Mouse (Mus musculus) hindbrain, embryonic 15.5 days (tissue): ENCODE results near the gene Ttc25. TPM values are rescaled to one million over a fixed set of nuclear protein-coding genes. Genes with fewer than 3 reads are reported as not detected.
"Not testable (repeated sequence)": the region's sequence is repeated elsewhere in the genome, so short reads cannot be mapped to it uniquely, and the experiment has no call there.

Experiments used
- ATAC-seq: fragments of 200-750 bp; cut with Nextera tagmentation; 2 replicates; pipeline ENCODE4 v1.8.0; 2017; ENCODE audit warnings: low read depth, moderate number of reproducible peaks, moderate TSS enrichment; ENCODE audit not compliant: low FRiP score
- H3K27ac ChIP-seq: fragments of 300-500 bp; sonication (generic); replicated peaks from 2 replicates; pipeline ENCODE4 v1.5.1; 2015; ENCODE audit warnings: mild to moderate bottlenecking, inconsistent platforms
- H3K27me3 ChIP-seq: fragments of 300-500 bp; sonication (generic); 2 replicates; pipeline ENCODE4 v1.6.1; 2015; ENCODE audit warnings: control low read depth, inconsistent platforms
- H3K36me3 ChIP-seq: fragments of 300-500 bp; sonication (generic); 2 replicates; pipeline ENCODE4 v1.6.1; 2015; ENCODE audit warnings: control low read depth, inconsistent platforms
- H3K4me1 ChIP-seq: fragments of 300-500 bp; sonication (generic); replicated peaks from 2 replicates; pipeline ENCODE4 v1.6.1; 2015; ENCODE audit warnings: control low read depth, inconsistent platforms
- H3K4me2 ChIP-seq: fragments of 300-500 bp; sonication (generic); 2 replicates; pipeline ENCODE4 v1.6.1; 2015; ENCODE audit warnings: moderate library complexity, mild to moderate bottlenecking, inconsistent platforms
- H3K4me3 ChIP-seq: fragments of 300-500 bp; sonication (generic); 2 replicates; pipeline ENCODE4 v1.5.1; 2015; ENCODE audit warnings: mild to moderate bottlenecking, inconsistent platforms
- H3K9ac ChIP-seq: fragments of 300-500 bp; sonication (generic); 2 replicates; pipeline ENCODE4 v1.6.1; 2015; ENCODE audit warnings: inconsistent platforms
- H3K9me3 ChIP-seq: fragments of 300-500 bp; sonication (generic); 2 replicates; pipeline ENCODE4 v1.6.1; 2016; ENCODE audit warnings: control low read depth, inconsistent platforms
- WGBS: fragments of 180-500 bp; shearing (Covaris S2); methylation state at CpG from one replicate; pipeline ENCODE4 v1.1.7; 2015; 5-methylcytosine and 5-hydroxymethylcytosine counted together
- polyA plus RNA-seq: library from polyadenylated mRNA; unstranded; fragments of >200 nt; fragmentation: Nextera tagmentation; extraction: Ambion mirVana; gene quantifications from 2 replicates; pipeline ENCODE4 v1.2.1, GENCODE M21; 2015

Gene Ttc25
- polyA plus RNA-seq, 1 experiment from 2014 or later: 2.6 TPM

DNA sequence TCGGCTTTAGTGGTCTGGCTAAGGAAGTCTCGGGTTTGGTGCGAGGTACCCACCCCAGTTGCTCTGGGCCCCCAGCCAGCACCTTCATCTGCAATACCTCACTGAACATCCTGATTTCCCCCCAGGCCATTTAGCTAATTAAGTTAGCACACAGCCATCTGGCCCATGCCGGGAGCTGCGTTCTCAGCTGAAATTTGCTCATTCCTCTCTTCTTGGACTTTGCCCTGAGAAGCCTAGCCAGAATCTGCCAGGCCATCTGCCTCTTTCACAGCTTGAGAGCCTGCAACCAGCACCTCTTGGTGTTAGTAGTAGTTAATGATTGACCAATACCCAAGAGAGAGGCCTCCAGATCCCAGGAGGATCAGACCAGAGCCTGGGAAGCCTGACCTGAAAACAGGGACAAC is 27.2 kb upstream of the Ttc25 start:
- H3K36me3 ChIP-seq: peaks cover 77% of the 10 kb centered on the region
- no peaks in the 10 kb centered on the region for H3K27me3 ChIP-seq
- 39% methylated on average over 5 of the region's 5 CpGs for WGBS
- H3K9me3 ChIP-seq: no peaks in the 10 kb centered on the region
- no peak overlapping the region for H3K4me3 ChIP-seq
- H3K9ac ChIP-seq: no peak overlapping the region
- ATAC-seq: 0 out of 2 replicates have a peak, but pooled peaks have one; percentile 13
- H3K27ac ChIP-seq: peak overlapping the region; percentile 60; the same call in 1 of the 2 replicates
- peaks cover 21% of the 10 kb centered on the region for H3K4me1 ChIP-seq
- H3K4me2 ChIP-seq: no peak overlapping the region

DNA sequence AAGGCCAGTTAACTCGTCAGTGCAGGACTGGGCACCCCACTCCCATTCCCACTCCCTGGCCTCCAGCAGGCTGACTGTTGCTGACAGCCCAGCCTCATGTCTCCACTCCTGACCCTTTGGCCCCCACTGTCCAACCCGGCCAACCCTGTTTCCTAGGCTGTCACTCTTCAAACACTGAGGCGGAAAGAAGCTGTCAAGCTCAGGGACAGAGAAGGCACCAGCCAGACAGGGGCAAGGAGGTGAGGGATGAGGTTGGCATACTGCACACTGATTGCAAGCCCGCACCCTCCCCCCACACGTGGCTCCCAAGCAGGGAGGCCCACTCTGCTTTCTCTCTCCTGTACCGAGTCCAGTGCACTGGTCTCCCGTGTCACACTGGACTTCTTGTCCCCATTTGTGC is 26.2 kb upstream of the Ttc25 start:
- Histone ChIP-seq H3K4me1 (peaks cover 26% of the 10 kb centered on the region), H3K27me3 (no peaks in the 10 kb centered on the region), H3K4me3 (no peak overlapping the region), H3K36me3 (peaks cover 69% of the 10 kb centered on the region), H3K27ac (no peak overlapping the region), H3K9me3 (no peaks in the 10 kb centered on the region), H3K9ac (no peak overlapping the region), H3K4me2 (no peak overlapping the region)
- no peak for ATAC-seq
- WGBS: 69% methylated on average over 7 of the region's 7 CpGs

DNA sequence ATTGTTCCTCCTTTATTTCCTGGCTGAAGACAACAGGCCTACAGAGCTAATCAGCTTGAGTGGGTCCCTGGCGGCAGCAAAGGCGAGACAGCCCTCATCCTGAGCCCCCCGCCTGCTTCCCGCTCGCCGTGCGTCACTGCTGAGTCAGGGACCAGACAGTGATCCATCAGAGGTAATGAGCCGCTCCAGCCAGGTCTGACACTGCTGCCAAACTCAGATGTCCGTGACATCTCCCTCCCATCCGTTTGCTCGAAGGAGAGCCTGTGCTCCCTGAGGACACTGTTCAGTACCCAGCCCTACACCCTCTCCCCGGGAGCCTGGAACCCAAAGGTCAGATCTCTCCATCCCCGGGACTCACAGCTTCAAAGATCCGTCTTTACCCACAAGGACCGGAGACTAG is 24.6 kb upstream of the Ttc25 start:
- Histone ChIP-seq H3K9ac (no peak overlapping the region), H3K36me3 (peaks cover 54% of the 10 kb centered on the region), H3K27me3 (no peaks in the 10 kb centered on the region), H3K4me3 (no peak overlapping the region), H3K4me2 (no peak overlapping the region), H3K9me3 (no peaks in the 10 kb centered on the region), H3K27ac (no peak overlapping the region; the same call in 1 of the 2 replicates), H3K4me1 (peaks cover 42% of the 10 kb centered on the region)
- WGBS: 50% methylated on average over 15 of the region's 15 CpGs
- no peak for ATAC-seq

DNA sequence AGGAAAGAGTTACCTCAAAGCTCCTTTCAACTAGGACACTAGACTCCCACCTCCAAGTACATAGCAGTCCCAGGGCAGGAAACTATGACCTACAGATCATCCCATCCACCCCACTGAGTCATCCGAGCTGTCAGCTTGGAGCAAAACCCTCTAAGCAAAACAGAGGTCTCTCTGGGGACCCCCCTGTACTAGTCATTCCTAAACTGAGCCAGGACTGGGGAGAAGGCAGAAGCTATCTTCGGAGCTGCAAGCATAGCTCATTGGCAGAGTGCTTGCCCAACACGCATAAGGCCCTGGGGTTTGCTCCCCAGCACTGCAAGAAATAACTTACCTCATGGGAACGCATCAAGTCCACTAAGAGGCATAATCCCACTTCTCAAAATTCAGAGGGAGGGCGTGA is 21.0 kb upstream of the Ttc25 start:
- no peaks in the 10 kb centered on the region for H3K27me3 ChIP-seq
- H3K4me2 ChIP-seq: peak overlapping the region; percentile 71
- no peak overlapping the region for H3K27ac ChIP-seq
- peaks cover 46% of the 10 kb centered on the region for H3K4me1 ChIP-seq
- H3K9ac ChIP-seq: no peak overlapping the region
- peaks cover 33% of the 10 kb centered on the region for H3K36me3 ChIP-seq
- no peaks in the 10 kb centered on the region for H3K9me3 ChIP-seq
- no peak overlapping the region for H3K4me3 ChIP-seq
- 81% methylated on average over 5 of the region's 5 CpGs for WGBS
- no peak for ATAC-seq

DNA sequence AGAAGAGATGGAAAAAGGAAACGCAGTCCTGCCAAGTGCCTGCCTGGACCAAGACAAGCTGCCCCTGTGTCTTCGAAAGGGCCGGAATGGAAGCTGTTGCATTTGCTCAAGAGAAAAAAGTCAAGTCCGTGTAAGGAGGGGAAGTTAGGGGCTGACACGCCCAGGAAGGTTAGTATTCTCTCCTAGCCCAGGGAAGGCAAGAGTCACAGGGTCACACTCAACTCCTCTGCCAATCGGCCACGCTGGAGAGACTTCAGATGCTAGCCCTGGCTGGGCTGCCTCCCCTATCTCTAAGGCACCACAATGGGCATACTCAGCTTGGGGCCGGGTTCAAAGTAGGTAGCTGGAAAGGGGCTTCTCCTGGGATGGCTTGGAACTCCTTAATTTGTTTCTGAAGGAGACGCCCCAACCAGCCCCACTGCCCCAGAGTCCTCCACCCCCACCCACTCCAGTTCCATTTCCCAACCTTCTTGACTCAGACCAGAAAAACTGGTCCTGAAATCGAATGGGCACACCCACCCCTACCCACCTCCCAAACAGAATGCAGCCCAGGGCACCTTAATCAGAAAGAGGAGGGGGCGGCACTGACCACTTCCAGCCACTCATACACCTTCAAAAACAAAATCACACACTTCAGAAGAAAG is 20.3 kb upstream of the Ttc25 start:
- peaks cover 46% of the 10 kb centered on the region for H3K4me1 ChIP-seq
- H3K9me3 ChIP-seq: no peaks in the 10 kb centered on the region
- peaks cover 27% of the 10 kb centered on the region for H3K36me3 ChIP-seq
- no peak overlapping the region for H3K27ac ChIP-seq
- 37% methylated on average over 11 of the region's 11 CpGs for WGBS
- H3K27me3 ChIP-seq: no peaks in the 10 kb centered on the region
- no peak for ATAC-seq
- peak overlapping the region; percentile 72; the same call in 1 of the 2 replicates for H3K9ac ChIP-seq
- H3K4me3 ChIP-seq: peak overlapping the region; percentile 58
- H3K4me2 ChIP-seq: peak overlapping the region; percentile 71

DNA sequence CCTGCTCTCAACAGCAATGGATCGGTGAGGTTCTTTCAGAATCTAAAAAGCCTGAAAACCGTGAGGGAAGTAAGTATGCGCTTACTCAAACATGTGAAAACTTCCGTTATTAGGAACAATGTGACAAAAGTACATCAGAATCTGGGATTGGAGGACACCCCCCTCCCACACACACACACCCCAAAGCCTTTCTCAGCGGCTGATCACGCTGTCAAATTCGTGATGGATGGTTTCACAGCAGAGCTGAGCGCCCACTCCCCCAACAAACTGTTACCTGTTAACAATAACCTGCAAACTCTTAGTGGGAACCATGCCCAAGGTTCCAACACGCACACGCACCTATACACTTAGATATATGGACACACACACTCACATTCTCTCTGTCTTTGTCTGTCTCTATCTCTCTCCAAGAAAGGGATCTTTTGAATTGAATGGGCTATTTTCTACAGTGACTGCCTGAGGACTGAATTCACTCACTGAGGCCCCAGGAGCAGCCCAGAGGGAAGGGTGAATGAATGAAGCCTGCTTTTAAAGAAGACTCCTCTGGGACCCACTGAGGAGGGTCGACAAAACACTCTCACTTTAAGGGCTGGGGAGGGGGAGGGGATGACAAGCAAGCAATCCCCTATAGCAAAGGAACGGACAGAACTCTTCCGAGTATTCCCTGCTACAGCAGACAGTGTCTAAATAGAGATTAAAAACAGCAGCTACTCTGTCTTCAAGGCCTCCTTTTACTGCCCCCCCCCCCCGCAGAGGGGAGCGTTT is 19.2 kb upstream of the Ttc25 start:
- Histone ChIP-seq H3K36me3 (peaks cover 21% of the 10 kb centered on the region), H3K9ac (peak overlapping the region; percentile 72), H3K4me2 (peak overlapping the region; percentile 71), H3K4me3 (peak overlapping the region; percentile 58), H3K27ac (peak overlapping the region; percentile 87; the same call in 1 of the 2 replicates), H3K27me3 (no peaks in the 10 kb centered on the region), H3K9me3 (no peaks in the 10 kb centered on the region), H3K4me1 (peaks cover 39% of the 10 kb centered on the region)
- no peak for ATAC-seq
- WGBS: 6% methylated on average over 15 of the region's 15 CpGs

DNA sequence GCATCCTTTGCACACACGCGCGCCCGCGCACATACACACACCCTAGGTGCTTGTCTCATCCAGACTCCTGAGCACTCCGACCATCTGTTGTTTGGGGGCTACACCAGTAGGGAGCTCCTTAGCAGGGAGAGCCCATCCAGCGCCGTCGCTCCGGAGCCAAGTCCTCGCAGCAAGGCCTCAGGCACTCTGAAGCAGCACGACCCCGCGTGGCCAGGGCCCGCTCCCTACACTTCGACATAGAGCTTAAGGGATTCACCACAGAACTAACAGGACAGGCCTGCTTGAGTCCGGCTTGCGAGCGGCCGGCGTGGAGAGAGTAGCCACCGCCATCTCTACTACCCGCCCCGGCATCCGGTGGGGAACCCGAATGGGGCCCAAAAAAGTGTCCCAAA is 18.3 kb upstream of the Ttc25 start:
- Histone ChIP-seq H3K27me3 (no peaks in the 10 kb centered on the region), H3K27ac (peak overlapping the region; percentile 87), H3K9me3 (no peaks in the 10 kb centered on the region), H3K4me3 (peak overlapping the region; percentile 58), H3K4me2 (peak overlapping the region; percentile 71), H3K36me3 (peaks cover 14% of the 10 kb centered on the region), H3K9ac (peak overlapping the region; percentile 72), H3K4me1 (peaks cover 39% of the 10 kb centered on the region)
- under 1% methylated on average over 26 of the region's 26 CpGs for WGBS
- ATAC-seq: 0 out of 2 replicates have a peak, but pooled peaks have one; percentile 10

DNA sequence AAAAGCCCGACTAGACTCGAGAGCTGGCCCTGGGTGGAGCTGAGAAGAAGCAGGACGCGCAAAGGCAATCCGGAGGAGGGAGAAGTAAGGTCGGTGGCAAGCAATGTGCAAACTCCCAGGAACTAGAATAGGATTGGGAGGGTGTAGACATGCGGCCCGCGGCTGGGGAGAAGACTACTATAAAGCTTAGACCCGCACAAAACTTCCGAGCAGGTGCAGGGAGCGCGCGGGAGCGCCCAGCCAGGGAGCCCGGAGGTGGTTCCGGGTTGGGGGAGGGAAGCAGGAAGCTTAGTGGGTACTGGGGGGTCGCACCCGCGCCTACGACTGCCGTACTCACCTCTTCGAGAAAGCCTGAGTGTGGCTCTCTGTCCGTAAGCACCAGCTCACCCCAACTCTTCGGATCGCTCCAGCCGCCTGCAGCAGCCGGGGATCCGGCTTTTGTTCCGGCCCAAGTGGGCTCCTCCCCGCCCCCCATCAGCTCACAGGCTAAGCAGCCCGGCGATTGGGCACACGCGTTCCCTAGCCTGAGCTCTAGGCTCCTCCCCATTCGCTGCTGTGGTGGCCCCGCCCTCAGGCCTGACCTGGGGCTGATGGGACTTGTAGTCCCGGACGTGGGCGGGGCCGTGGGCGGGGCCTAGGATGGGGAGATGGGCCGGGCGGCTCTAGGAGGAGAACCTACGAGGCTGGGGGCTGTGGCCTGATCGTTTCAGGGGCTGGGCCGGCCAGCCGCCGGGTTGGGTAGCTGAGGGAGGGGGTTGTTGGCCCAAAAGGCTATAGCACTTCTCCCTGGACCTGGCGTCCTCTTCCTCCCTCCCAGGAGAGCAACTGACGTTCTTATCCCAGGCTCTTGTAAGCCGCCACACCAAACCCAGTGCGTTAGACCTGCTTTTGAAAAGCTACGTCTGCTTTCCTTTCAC is 17.7 kb upstream of the Ttc25 start, which contains the start of gene Acly:
TSS of gene Acly (minus strand) at position 543 of the 917 bp plus-strand sequence.
- H3K9ac ChIP-seq: peak within 1 kb of the TSS; percentile 72
- peak within 1 kb of the TSS; percentile 71 for H3K4me2 ChIP-seq
- H3K27ac ChIP-seq: peak within 1 kb of the TSS; percentile 88
- H3K27me3 ChIP-seq: no peaks in the 10 kb centered on the region
- peak within 1 kb of the TSS; percentile 58 for H3K4me3 ChIP-seq
- under 1% methylated on average over 53 of the region's 54 CpGs for WGBS
- ATAC-seq: peak; percentile 99
- H3K4me1 ChIP-seq: peaks cover 39% of the 10 kb centered on the region
- H3K36me3 ChIP-seq: peaks cover 7% of the 10 kb centered on the region
- H3K9me3 ChIP-seq: no peaks in the 10 kb centered on the region

DNA sequence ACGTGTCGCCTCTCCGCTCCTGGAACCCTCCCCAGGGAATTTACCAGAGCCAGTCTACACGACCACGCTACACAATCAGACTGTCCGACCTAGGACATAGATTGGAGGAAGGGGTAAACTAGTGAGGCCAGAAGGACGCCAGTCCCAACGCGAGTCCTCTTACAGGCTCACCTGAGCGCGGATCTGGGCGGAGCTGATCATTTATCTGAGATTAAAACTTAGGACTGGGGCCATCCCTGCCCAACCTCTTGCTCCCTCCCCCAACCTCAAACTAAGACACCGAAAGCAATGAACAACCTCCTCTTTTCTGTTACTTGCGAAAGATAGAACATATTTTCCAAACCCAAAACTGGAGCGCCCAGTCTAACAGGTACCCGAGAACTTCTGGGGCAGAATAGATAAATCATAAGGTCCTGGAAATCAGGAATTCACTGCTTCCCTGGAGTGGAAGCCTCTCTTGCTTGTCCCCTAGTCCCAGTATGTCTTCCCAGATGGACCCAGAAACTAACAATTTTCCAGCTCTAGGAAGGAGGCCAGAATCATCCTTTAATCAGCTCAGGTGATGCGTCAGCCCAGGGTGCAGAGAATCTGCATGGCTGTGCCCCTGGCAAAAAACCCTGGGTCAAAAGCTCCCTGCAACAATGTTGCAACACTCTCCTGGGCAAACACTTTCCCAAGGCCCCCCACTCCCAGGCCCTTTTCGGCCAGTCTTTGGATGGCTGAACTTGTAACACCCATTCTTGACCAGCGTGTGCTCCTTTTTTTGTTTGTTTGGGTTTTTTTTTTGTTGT is 16.8 kb upstream of the Ttc25 start:
- no peaks in the 10 kb centered on the region for H3K9me3 ChIP-seq
- H3K4me3 ChIP-seq: peak overlapping the region; percentile 58
- no peak for ATAC-seq
- peak overlapping the region; percentile 71 for H3K4me2 ChIP-seq
- H3K9ac ChIP-seq: peak overlapping the region; percentile 54
- no peaks in the 10 kb centered on the region for H3K27me3 ChIP-seq
- H3K4me1 ChIP-seq: peaks cover 39% of the 10 kb centered on the region
- 24% methylated on average over 19 of the region's 19 CpGs for WGBS
- no peaks in the 10 kb centered on the region for H3K36me3 ChIP-seq
- H3K27ac ChIP-seq: peak overlapping the region; percentile 88

DNA sequence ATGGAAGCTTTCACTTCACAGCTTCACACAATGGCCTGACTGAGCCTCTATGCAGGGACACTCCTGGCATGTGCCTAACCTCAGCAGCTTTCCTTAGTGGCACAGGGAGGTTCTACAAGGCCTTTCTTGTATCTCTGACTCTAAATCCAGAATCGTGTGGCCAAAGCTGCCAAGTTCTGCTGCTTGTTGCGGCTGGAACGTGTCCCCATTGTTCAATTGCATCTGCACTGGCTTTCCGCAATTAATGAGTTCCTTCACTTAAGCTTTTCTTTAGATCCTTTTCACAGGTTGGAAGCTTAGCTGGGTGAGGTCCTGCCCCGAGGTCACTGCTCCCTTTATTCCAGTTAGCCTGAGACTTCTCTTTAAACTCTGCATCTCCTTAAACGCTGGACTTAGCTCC is 11.5 kb upstream of the Ttc25 start:
- no peaks in the 10 kb centered on the region for H3K9me3 ChIP-seq
- H3K36me3 ChIP-seq: no peaks in the 10 kb centered on the region
- H3K9ac ChIP-seq: no peak overlapping the region
- H3K27me3 ChIP-seq: no peaks in the 10 kb centered on the region
- WGBS: 37% methylated on average over 6 of the region's 6 CpGs
- no peak overlapping the region for H3K4me3 ChIP-seq
- no peaks in the 10 kb centered on the region for H3K4me1 ChIP-seq
- ATAC-seq: no peak
- no peak overlapping the region for H3K4me2 ChIP-seq
- no peak overlapping the region for H3K27ac ChIP-seq

DNA sequence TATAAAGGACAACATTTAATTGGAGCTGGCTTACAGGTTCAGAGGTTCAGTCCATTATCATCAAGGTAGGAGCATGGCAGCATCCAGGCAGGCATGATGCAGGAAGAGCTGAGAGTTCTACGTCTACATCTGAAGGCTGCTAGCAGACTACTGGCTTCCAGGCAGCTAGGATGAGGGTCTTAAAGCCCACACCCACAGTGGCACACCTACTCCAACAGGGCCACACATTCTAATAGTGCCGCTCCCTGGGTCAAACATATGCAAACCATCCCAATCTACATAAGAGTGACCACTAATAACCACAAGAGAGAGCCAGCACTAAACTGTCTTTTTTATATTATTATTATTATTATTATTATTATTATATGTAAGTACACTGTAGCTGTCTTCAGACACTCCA is 11.0 kb upstream of the Ttc25 start:
- not testable (repeated sequence) for H3K9ac ChIP-seq, H3K27me3 ChIP-seq

More for the DNA sequence above, 11.0 kb upstream of the Ttc25 start:
- not testable (repeated sequence) for H3K9me3 ChIP-seq, H3K4me2 ChIP-seq, H3K4me1 ChIP-seq, H3K4me3 ChIP-seq, ATAC-seq, H3K27ac ChIP-seq, H3K36me3 ChIP-seq
- WGBS: 77% methylated on average over 2 of the region's 2 CpGs
